Mouse (Mus musculus) myocyte (in vitro differentiated cells): ENCODE results near the gene Lrrc8e. TPM values are rescaled to one million over a fixed set of nuclear protein-coding genes. Genes with fewer than 3 reads are reported as not detected.

Source experiments
- H3K27me3 ChIP-seq: one replicate; pipeline ENCODE4 v1.6.1; 2011; ENCODE audit not compliant: control insufficient read depth, insufficient read depth, insufficient read length
- H3K36me3 ChIP-seq: one replicate; pipeline ENCODE4 v1.6.1; 2011; ENCODE audit not compliant: control insufficient read depth, insufficient read depth
- H3K4me2 ChIP-seq: one replicate; pipeline ENCODE4 v1.6.1; 2011; ENCODE audit warnings: low read depth, control low read depth
- H3K4me3 ChIP-seq: one replicate; pipeline ENCODE4 v1.5.1; 2011; ENCODE audit warnings: mild to moderate bottlenecking, control low read depth, moderate library complexity
- H3K79me2 ChIP-seq: one replicate; pipeline ENCODE4 v1.6.1; 2011; ENCODE audit not compliant: control insufficient read depth, insufficient read depth
- H3ac ChIP-seq: one replicate; pipeline ENCODE4 v1.6.1; 2011; ENCODE audit not compliant: control insufficient read depth, insufficient read length
- CEBPB ChIP-seq: IDR thresholded peaks from 2 replicates; pipeline ENCODE4 v1.6.1; 2011; ENCODE audit warnings: mild to moderate bottlenecking, moderate library complexity; ENCODE audit not compliant: poor library complexity, insufficient read depth, severe bottlenecking
- E2F4 ChIP-seq: IDR thresholded peaks from one replicate; pipeline ENCODE4 v1.6.1; 2011; ENCODE audit warnings: mild to moderate bottlenecking, control low read depth, moderate library complexity; ENCODE audit not compliant: insufficient read depth
- MAX ChIP-seq: IDR thresholded peaks from one replicate; pipeline ENCODE4 v1.6.1; 2011; ENCODE audit warnings: low read depth, mild to moderate bottlenecking, control low read depth
- MYOD1 ChIP-seq, 3 experiments: IDR thresholded peaks; one replicate each; pipeline ENCODE4 v1.6.1; 2011; ENCODE audit warnings: control low read depth in 2 of 3, low read depth in 2 of 3, mild to moderate bottlenecking in 2 of 3, moderate library complexity in 1 of 3; ENCODE audit not compliant: insufficient read length in 2 of 3, control insufficient read depth in 1 of 3
- MYOG ChIP-seq, 3 experiments: IDR thresholded peaks; one replicate each; pipeline ENCODE4 v1.6.1; 2011; ENCODE audit warnings: control low read depth in 2 of 3, low read depth in 2 of 3, mild to moderate bottlenecking in 2 of 3; ENCODE audit not compliant: insufficient read length in 2 of 3, control insufficient read depth in 1 of 3, insufficient read depth in 1 of 3
- POLR2A ChIP-seq: IDR thresholded peaks from one replicate; pipeline ENCODE4 v1.6.1; 2011; ENCODE audit warnings: low read depth, mild to moderate bottlenecking, control low read depth, moderate library complexity; ENCODE audit not compliant: insufficient read length
- POLR2AphosphoS2 ChIP-seq: IDR thresholded peaks from one replicate; pipeline ENCODE4 v1.6.1; 2011; ENCODE audit warnings: low read depth, control low read depth; ENCODE audit not compliant: insufficient read length
- REST ChIP-seq: IDR thresholded peaks from one replicate; pipeline ENCODE4 v1.6.1; 2011; ENCODE audit warnings: mild to moderate bottlenecking, control low read depth, moderate library complexity; ENCODE audit not compliant: insufficient read depth, insufficient read length
- SRF ChIP-seq: IDR thresholded peaks from one replicate; pipeline ENCODE4 v1.6.1; 2011; ENCODE audit warnings: low read depth; ENCODE audit not compliant: control insufficient read depth, insufficient read length
- TCF12 ChIP-seq: IDR thresholded peaks from one replicate; pipeline ENCODE4 v1.6.1; 2011; ENCODE audit warnings: mild to moderate bottlenecking, control low read depth; ENCODE audit not compliant: poor library complexity, insufficient read depth, severe bottlenecking
- TCF3 ChIP-seq: IDR thresholded peaks from one replicate; pipeline ENCODE4 v1.6.1; 2011; ENCODE audit warnings: low read depth, control low read depth; ENCODE audit not compliant: insufficient read length
- USF1 ChIP-seq: IDR thresholded peaks from one replicate; pipeline ENCODE4 v1.6.1; 2011; ENCODE audit warnings: low read depth, mild to moderate bottlenecking, control low read depth, moderate library complexity
- polyA plus RNA-seq: library from polyadenylated mRNA; unstranded; fragments of >200 nt; fragmentation: generic; extraction: Trizol; gene quantifications from one replicate; pipeline ENCODE4 v1.2.1, GENCODE M21; 2012; ENCODE audit warnings: missing spikeins

Gene Lrrc8e
- polyA plus RNA-seq, 1 experiment = 2.4 TPM

DNA sequence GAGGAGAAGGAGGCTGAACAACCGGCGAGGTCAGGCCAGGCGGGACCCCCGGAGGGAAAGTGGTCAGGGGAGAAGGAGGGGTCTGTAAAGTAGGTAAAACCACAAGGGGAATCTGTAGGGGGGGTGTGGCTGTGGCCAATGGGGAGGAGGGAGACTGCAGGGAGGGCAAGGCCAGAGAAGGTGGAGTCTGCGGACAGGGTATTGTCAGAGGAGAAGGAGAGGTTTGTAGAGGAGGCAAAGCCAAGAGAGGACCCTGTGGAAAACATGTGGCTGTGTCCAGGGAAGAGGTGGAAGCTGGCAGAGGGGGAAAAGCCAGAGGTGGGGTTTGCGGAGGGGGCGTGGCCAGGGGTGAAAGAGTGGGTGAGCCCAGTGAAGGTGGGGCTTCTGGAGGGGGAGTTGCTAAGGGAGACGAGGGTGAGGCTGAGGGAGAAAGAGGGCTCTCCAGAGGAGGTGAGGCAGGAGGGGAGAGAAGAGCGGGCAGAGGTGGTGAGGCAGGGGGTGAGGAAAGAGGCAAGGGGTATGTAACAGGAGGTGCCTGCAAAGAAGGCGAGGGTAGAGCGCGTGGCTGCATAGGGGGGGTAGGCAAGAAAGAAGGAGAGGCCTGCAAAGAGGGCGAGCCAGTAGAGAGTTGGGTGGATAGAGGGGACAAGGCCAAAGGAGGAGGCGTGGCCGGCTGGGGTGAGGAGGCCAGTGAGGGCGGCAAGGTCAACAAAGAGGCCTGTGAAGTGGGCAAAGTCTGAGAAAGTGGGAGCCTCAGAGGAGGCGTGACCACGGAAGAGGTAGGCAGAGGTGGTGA lies 13.2 kb upstream of the Lrrc8e start:
- Histone ChIP-seq H3K27me3 (peaks cover 12% of the 10 kb centered on the region), H3K4me3 (peak overlapping the region; percentile 11)
- TF ChIP-seq MAX (no peak), MYOD1 (IDR thresholded peaks at IDR 0.05; ENCODE audit: control insufficient read depth in 1 of 3, insufficient read length in 2 of 3, low read depth in 2 of 3) (no peak), REST (no peak)

DNA sequence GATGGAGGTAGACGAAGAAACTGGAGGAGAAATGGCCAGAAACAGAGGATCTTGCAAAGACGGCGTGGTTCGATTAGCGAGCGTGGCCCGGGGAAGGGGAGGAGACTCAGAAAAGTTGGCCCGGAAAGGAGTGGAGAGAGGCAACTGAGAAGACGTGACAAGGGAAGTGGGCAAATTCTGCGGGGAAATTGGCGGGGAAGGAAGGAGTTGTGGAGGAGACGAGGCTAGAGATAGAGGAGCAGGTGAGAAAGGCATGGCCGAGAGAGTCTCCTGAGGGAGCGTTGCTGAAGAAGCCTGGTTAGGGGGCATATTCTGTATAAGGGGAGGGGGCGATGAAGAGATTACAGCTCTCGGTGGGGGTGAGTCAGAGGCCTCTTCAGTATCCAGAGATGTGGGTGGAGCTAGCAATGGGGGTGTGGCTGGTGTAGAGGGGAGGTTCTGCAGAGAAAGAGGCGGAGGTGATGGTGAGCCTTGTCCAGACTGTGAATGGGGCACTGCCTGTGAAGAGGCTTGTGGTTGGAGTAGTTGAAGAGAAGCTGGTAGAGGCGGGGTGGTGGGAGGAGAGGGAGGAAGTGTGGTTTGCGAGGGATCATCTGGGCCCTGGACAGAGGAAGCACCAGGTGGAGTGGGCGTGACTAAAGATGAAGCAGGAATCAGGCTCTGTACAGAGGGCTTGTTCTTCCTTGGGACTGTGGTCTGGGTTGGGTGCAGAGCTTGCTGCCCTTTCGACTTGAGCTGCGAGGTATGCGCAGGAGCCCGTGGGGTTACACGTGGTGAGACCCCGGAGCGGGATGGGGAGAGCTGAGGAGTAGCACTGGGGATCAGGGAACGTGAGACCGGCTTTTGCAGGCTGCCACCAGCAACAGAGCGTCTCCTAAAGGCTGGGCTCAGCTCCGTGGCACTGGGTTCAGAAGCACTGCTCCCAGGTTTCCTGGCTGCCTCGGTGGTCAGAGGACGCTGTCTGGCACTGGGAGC lies 12.3 kb upstream of the Lrrc8e start:
- Histone ChIP-seq H3K27me3 (peaks cover 12% of the 10 kb centered on the region), H3K4me2 (peak overlapping the region; percentile 77), H3ac (peak overlapping the region; percentile 11), H3K79me2 (no peaks in the 10 kb centered on the region), H3K36me3 (no peaks in the 10 kb centered on the region), H3K4me3 (peak overlapping the region; percentile 11)
- TF ChIP-seq MAX = no peak
- TF ChIP-seq MYOG (IDR thresholded peaks at IDR 0.05; ENCODE audit: control insufficient read depth in 1 of 3, insufficient read depth in 1 of 3, insufficient read length in 2 of 3, low read depth in 2 of 3) = no peak
- TF ChIP-seq TCF12 = no peak
- no peak for TF ChIP-seq POLR2A
- no peak for TF ChIP-seq MYOD1 (IDR thresholded peaks at IDR 0.05; ENCODE audit: control insufficient read depth in 1 of 3, insufficient read length in 2 of 3, low read depth in 2 of 3)
- no peak for TF ChIP-seq USF1

More for the DNA sequence above, 13.2 kb upstream of the Lrrc8e start:
- Histone ChIP-seq H3K79me2 (no peaks in the 10 kb centered on the region), H3K36me3 (no peaks in the 10 kb centered on the region), H3K4me2 (peak overlapping the region; percentile 77), H3ac (peak overlapping the region; percentile 11)

- Histone ChIP-seq H3K27me3 (peaks cover 17% of the 10 kb centered on the region), H3K79me2 (no peaks in the 10 kb centered on the region)
These were observed 10.3 kb upstream of the Lrrc8e start for GRCm38 (mm10) chr8:4216296-4216695.

GRCm38 (mm10) chr8:4216791-4217621 lies 9.6 kb upstream of the Lrrc8e start, which contains the start of gene Prr36:
TSS of gene Prr36 (minus strand) at chr8:4217459.
- no peak within 1 kb of the TSS for H3ac ChIP-seq
- no peak within 1 kb of the TSS for H3K4me2 ChIP-seq
- no peak within 1 kb of the TSS for H3K4me3 ChIP-seq
- H3K79me2 ChIP-seq = no peaks in the 10 kb centered on the region
- no peaks in the 10 kb centered on the region for H3K36me3 ChIP-seq
- TF ChIP-seq REST (no peak), MYOD1 (IDR thresholded peaks at IDR 0.05; ENCODE audit: control insufficient read depth in 1 of 3, insufficient read length in 2 of 3, low read depth in 2 of 3) (no peak), POLR2A (no peak), CEBPB (no peak), E2F4 (no peak)
- H3K27me3 ChIP-seq = peaks cover 17% of the 10 kb centered on the region

More at GRCm38 (mm10) chr8:4216296-4216695, 10.3 kb upstream of the Lrrc8e start:
- H3K36me3 ChIP-seq = no peaks in the 10 kb centered on the region
- H3K4me3 ChIP-seq = no peak overlapping the region
- no peak for TF ChIP-seq POLR2A
- TF ChIP-seq CEBPB = no peak
- TF ChIP-seq REST = no peak
- no peak for TF ChIP-seq MYOG (IDR thresholded peaks at IDR 0.05; ENCODE audit: control insufficient read depth in 1 of 3, insufficient read depth in 1 of 3, insufficient read length in 2 of 3, low read depth in 2 of 3)
- no peak for TF ChIP-seq USF1
- TF ChIP-seq MYOD1 (IDR thresholded peaks at IDR 0.05; ENCODE audit: control insufficient read depth in 1 of 3, insufficient read length in 2 of 3, low read depth in 2 of 3) = no peak
- no peak for TF ChIP-seq E2F4
- no peak overlapping the region for H3ac ChIP-seq
- H3K4me2 ChIP-seq = no peak overlapping the region

- Histone ChIP-seq H3K79me2 (no peaks in the 10 kb centered on the region), H3ac (no peak overlapping the region), H3K4me2 (no peak overlapping the region), H3K27me3 (peaks cover 28% of the 10 kb centered on the region), H3K36me3 (no peaks in the 10 kb centered on the region), H3K4me3 (no peak overlapping the region)
- TF ChIP-seq MYOD1 (IDR thresholded peaks at IDR 0.05; ENCODE audit: control insufficient read depth in 1 of 3, insufficient read length in 2 of 3, low read depth in 2 of 3) = no peak
- TF ChIP-seq POLR2A = no peak
- no peak for TF ChIP-seq MAX
- no peak for TF ChIP-seq TCF12
- TF ChIP-seq REST = no peak
- TF ChIP-seq CEBPB = no peak
- no peak for TF ChIP-seq MYOG (IDR thresholded peaks at IDR 0.05; ENCODE audit: control insufficient read depth in 1 of 3, insufficient read depth in 1 of 3, insufficient read length in 2 of 3, low read depth in 2 of 3)
- TF ChIP-seq E2F4 = no peak
- TF ChIP-seq SRF = no peak
- no peak for TF ChIP-seq TCF3
- TF ChIP-seq USF1 = no peak
- TF ChIP-seq POLR2AphosphoS2 = no peak
These were observed 7.0 kb upstream of the Lrrc8e start for GRCm38 (mm10) chr8:4219617-4220016.
